Mouse (Mus musculus) gastrocnemius, postnatal 14 days (tissue): ENCODE results near the gene Ccdc163. TPM values are rescaled to one million over a fixed set of nuclear protein-coding genes. Genes with fewer than 3 reads are reported as not detected.
A peak's percentile ranks its signal among the peaks of the same experiment; 100 is the strongest.

Experiments used
- DNase-seq: peaks from one replicate; pipeline ENCODE4 v3.0.0; 2021; ENCODE audit warnings: mixed read lengths
- intact Hi-C: fragments of 180-260 bp; cut with DNase I; formaldehyde crosslinking; loops from one replicate; pipeline ENCODE4 v1.15.1; 2025; ENCODE audit warnings: low total_unique reads
- total RNA-seq, 2 experiments: library from RNA; stranded (reverse); gene quantifications; 2 replicates each; pipeline ENCODE4 v1.2.3; 2021

Gene Ccdc163
- total RNA-seq, 2 experiments from 2014 or later: 3.9 to 4.0 TPM

DNA sequence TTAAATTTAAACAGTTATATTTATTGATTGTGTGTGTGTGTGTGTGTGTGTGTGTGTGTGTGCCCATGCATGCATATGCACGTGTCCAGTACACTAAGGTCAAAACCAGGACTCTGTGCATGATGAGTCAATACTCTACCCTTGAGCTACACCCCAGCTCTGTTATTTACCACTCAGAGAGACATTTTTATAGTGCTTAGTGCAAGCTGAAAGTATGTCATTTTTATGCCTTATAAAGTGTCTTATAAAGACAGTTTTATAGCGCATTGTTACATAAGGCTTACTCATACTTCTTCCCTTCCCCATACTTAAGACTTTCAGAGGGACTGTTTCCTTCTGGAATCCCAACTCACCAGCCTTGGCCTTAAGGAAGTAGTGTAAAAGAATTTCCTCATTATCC lies 41.4 kb downstream of the Ccdc163 start:
- no peak for DNase-seq
- intact Hi-C loops: no loop called here

DNA sequence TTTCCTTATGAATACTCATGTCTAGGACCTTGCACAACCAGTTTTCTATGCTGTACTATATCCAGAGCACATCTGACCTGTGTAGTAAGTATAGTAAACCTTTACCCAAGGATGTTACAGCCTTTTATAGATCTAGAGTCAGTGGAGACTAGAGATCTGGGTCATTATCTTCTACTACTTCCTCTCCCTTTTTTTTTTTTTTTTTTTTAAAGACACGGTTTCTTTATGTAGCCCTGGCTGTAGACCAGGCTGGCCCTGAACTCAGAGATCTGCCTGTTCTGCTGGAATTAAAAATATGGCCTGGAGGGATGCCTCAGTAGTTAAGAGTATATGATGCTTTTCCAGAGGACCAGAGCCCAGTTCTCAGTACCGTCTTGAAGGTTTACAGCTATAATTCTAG lies 53.6 kb downstream of the Ccdc163 start:
- DNase-seq: no peak
- intact Hi-C loops: no loop called here

DNA sequence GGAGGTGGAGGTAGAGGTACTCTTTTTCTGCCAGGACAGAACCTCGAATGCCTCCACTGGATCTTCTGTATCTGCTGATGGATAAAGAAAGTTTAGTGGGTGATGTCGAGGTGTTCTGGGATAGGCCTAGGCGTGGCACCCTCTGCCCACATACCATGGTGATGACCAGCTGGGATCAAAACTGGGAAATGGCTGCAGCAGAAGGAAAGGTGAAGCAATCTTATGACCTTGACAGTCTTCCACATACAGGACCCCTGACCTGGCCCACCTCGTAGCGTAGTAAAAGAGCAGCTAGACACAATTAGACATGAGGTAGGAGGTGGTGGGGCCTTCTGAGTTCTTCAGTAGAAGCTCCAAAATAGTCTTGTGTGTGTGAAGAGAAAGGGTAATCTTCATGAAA lies 55.7 kb downstream of the Ccdc163 start:
- intact Hi-C loops: no loop called here

DNA sequence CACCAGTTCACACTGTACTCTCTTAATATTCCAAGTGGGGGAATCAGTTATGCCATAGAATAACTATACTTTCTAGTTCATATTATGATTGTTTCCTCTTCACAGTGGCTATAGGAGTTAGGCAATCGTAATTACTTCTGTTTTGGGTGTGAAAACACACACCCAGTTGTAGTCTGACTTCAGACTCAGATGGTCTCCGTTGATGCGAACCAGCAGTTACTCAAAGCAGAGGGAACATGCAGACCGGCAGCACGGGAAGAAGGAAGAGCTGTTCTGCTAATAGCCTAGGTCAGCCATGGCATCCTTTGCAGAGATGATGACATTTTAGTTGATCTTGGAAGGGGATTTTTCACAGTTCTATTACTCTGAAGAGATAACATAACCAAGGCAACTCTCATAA lies 60.2 kb downstream of the Ccdc163 start:
- intact Hi-C loops: no loop called here
- no peak for DNase-seq

More for the DNA sequence above, 55.7 kb downstream of the Ccdc163 start:
- no peak for DNase-seq

DNA sequence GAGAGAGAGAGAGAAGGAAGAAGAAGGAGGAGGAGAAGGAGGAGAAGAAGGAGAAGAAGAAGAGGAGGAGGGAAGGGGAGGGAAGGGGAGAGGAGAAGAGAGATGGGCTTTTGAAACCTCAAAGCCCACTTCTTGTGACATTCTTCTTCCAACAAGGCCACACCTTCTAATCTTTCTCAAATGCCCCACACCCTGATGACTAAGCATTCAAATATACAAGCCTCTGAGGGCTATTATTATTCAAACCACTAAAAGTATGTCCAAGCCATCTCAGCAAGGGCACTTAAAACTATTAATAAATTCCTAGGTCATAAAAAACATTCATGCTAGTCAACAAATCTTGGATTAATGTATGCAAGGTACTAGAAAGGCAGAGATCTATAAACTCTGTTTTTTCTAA lies 60.8 kb downstream of the Ccdc163 start:
- intact Hi-C loops: no loop called here
- no peak for DNase-seq

DNA sequence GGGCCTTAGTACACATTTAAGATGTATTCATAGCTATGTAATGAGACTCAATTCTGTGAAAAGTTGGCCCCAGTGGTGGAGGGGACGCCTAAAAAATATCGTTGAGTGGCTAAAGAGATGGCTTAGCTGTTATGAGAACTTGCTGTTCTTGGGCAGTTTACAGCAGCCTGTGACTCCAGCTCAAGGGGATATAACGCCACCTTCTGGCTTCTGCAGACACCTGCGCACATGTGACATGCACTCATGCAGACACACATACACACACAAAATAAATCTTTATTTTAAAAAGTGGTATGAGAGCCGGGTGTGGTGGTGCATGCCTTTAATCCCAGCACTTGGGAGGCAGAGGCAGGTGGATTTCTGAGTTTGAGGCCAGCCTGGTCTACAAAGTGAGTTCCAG lies 68.1 kb downstream of the Ccdc163 start:
- DNase-seq: no peak
- intact Hi-C loops: no loop called here

DNA sequence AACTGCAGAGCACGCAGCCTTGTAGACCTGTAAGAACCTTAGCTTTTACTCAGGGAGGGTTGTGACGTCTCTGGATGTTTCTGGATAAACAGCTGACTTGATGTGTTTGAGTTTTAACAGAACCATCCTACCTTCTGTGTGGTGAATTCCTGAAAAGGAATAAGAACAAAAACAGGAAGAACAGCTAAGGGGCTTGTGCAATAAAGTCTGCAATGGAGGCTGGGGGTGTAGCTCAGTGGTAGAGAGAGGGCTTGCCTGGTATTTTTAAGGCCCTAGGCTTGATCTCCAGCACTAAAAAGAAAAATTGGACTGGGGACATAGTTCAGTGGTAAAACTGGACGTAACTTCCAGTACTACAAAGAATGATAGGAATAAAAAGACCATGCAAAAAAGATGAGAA lies 68.8 kb downstream of the Ccdc163 start:
- intact Hi-C loops: no loop called here
- DNase-seq: no peak

DNA sequence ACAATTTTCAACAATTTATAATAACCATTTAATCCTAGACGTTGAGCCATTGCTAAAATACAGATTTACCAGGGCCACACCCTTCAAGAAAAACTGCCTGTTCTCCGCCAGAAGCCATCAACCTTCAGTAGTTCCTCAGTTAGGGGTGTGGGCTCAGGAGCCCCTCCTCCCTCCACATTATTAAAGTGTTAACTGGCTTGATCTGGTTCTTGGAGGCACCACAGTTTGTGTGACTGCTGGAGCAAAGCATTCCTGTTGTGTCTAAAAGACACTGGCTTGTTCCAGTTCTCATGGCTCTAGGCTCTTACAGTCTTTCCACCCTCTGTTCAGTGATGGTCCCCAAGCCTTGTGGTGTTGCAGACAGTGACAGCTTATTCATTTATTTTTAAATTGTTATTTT lies 72.2 kb downstream of the Ccdc163 start:
- no peak for DNase-seq
- intact Hi-C loops: no loop called here

DNA sequence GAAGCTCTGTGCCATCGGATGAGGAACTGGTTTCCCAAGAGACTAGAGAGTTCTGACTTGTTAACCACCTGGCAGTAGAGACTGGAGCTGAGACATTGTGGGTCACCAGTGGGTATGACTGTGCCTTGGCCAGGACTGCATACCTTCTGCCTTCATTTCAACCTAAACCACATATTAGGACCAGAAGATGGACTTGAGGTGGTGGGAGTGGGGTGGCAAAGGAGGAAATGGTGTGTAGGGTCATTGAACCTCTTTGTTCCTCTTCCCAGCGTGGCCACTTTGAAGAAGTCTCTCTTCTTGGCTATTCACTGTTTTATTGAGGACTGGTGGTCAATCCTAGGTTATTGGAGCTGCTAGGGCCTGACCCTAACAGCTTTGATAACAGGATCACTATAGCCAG lies 73.1 kb downstream of the Ccdc163 start:
- DNase-seq: no peak
- intact Hi-C loops: no loop called here

DNA sequence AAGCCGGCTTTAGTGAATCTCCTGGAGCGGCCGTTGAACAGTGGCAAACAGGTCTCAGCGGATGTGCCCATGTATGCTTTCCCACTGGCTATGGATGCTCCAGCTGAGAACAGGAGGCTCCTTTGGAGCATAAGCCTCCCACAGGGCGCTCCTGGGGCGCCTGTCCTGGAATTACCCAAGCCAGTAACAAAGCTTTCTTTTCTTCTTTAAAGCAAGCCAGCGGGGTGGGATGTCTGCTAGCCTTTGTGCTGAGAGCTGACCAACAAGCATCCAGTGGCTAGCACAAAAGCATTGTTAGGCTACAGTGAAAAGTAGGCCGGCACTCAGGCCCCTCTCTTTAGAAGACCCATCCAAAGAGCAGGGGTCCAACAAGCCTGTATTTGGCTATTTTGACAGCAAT lies 73.9 kb downstream of the Ccdc163 start:
- no peak for DNase-seq
- intact Hi-C loops: no loop called here

DNA sequence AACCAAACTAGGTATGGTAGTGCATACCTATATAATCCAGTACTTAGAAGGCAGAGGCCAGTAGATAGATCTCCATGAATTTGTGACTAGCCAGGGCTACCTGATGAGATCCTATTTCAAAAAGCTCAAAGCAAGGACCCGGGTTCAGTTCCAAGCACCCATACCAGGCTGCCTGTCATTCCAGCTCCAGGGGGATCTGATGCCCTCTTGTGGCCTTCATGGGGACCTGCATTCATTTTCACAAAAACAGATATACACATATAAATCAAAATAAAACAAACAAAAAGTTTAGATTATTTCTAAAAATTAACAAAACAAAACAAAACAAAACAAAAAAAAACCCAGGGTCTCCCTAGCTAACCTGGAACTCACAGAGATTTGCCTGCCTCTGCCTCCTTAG lies 78.3 kb downstream of the Ccdc163 start:
- intact Hi-C loops: no loop called here

DNA sequence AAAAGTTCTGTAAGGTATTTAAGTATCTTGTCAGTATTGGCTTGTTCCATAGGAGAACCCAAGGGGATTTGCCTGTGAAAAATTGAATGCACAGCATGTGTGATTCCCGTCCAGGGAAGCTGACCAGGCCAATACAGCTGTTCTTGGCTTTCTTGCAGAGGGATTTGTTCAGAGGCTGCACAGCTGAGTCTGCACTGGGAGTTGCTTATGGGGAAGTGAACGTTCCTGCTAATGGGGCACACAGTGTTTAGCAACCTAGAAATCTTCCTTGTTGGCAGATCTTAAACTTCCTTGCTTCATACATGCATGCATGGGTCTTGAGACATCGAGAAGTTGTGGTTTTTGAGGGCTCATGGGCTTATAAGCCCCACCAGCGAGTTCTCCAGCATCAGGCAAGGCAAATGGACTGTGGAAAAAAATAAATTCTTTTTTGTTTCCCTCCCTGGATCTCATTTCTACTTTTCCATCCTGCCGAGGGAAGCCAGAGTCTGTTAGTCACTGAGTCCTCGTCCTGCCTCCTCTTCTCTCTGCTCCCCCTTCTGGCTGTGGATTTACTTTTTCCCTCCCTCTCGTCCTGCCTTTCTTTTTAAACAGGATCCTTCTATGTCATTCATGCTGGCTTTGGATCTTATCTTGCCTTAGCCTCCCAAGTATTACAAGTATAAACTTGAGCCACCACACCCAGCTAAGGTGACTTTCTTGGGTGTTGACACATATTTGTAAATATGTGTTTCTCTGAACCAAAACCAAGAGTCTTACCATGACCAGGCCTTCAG lies 79.9 kb downstream of the Ccdc163 start:
- DNase-seq: peak; percentile 9
- intact Hi-C loops: loop anchor here (2.0 kb wide), 1 partner anchor 65 kb away; no protein-coding TSS in a partner anchor

More for the DNA sequence above, 78.3 kb downstream of the Ccdc163 start:
- DNase-seq: no peak

DNA sequence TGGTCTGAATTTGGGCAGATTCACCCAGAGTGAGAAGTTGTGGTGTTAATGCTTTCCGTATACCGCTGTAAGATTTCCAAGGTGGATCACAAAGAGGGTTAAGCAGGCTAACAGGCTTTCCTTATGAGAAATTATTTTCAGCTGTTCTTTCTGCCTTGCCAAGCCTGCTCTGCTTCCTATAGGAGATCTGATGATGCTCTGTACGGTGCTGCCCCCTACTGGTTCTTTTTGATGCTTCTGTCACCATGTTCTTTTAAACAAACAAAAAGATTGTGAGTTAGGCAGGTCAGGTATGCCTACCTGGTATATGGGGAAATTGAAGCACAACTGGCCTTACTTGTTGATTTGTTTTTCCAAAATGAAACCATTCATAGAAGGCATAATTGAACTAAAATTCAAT lies 80.6 kb downstream of the Ccdc163 start:
- peak; percentile 72 for DNase-seq
- intact Hi-C loops: loop anchor here (2.0 kb wide), 1 partner anchor 66 kb away; no protein-coding TSS in a partner anchor

DNA sequence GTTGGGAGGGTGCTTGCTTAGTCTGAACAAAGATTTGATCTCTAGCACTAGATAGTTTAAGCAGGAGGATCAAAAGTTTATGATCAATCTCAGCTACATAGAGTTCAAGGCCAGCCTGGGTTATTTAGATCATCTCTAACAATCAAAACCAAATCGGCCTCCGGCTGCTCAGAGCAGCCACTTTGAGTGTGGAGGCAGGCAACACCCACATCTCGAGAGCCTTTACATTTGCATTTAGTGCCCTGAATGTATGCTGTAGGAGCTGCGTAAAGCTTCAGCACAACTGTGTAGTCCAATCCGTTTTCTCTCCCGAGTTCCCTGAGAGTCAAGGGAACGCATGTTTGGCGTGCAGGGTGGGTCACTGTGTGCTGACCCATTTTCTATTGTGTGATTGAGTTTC lies 84.1 kb downstream of the Ccdc163 start:
- no peak for DNase-seq
- intact Hi-C loops: no loop called here

DNA sequence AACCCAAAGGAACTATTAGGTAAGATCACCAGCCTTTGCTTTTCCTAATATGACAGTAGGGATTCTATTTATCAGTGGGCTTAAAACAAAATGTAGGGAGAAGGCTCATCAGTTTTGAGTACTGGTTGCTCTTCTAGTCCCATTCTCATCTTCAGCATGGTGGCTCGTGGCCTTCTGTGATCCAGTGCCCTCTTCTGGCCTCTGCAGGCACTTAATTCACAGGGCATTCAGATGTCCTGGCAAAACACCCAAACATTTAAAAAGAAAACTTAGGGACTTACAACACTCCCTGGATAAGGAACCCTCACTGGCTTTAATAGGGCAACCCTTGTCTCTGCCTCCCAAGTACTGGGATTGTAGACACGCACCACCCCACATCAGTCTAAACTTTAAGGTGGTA lies 86.0 kb downstream of the Ccdc163 start:
- DNase-seq: no peak
- intact Hi-C loops: no loop called here

DNA sequence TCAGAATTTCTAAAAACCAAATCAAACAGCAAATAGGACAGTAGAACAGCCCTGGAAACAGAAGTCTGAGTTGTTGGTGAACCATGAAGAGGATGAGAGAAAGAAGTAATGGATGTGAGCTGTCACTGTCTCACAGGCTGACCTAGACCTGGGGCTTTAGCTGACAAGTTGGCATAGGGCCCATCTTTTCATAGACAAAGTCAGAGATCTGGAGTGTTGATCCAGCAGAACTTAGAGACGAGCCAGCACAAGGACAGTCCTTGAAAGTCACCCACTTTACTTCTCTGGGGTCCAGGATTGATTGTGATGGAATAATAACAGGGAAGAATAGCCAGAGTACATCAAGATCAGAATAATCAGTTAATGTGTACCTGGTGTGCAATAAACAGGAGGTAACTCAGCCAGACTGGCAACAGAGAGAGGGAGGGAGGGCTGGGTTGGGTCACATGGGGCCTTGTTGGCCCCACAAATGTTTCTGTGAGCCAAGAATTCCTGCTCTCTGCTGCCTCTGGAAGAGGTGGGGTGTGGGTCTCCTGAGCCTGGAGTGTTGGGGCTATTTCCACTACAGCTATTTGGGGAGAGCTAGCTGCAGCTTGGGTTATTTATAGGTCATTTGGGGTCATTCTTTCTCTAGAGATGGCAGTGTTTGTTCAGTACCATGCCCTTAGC lies 88.3 kb downstream of the Ccdc163 start:
- intact Hi-C loops: no loop called here
- no peak for DNase-seq

DNA sequence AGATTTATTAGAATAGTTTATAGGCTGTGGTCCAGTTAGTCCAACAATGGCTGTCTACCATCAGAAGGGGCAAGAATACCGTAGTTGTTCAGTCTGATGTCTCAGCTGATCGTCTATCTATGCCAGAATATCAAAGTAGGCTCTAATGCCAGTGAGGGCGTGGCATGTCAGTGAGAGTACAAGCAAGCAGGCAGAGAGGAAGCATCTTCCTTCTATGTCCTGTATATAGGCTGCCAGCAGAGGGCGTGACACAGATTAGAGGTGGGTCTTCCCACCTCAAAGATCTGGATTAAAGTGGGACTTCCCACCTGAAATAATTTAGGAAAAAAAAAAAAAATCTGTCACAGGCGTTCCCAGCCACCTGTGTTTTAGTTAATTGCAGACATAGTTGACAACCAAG lies 91.6 kb downstream of the Ccdc163 start:
- intact Hi-C loops: no loop called here
- DNase-seq: no peak
